Mouse (Mus musculus): ENCODE measurements around the gene Plscr1.
A peak's percentile ranks its signal among the peaks of the same experiment; 100 is the strongest.

Plscr1 gene

DNA sequence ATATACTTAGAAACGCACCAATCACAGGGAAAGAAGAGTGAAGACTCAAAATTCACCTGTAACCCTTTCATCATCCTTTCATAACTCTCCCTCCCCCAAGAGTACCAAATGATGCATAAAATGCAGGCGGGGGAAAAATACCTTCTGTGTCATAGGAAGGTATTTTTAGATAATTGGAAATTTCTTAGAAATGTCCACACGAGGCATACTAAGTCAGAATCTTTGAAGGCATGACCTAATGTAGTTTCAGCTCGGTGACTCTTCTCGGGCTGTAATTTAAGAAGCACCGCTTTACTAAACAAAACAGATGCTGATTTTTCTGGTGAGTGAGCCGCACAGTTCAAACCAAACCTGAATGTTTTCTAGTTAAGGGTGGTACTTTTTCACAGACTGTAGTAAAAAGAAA lies at the start of gene Plscr1:
Gene Plscr1 (plus strand): TSS at position 304 of the 406 bp plus-strand sequence.
- DNase-seq (ENCODE audit: low read depth in 1 of 2, low spot score in 2 of 2), result no peak

DNA sequence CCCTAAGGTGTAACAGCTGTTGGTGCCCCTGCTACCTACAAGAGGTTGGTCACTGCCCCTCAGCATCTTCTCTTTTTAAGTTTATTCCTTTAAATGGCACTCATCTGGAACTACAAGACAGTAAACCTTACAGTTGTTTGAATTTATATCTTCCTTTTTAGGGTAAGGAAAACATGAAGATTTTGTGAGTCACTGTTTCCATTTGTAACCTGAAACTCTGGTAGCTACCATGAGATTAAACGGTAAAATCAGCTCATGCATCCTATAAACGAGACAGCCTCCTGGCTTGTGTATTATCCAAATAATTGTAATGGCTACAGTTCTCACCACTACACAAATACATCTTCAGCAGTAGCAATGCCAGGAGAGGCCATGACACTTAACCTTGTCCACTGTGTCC lies 45.2 kb upstream of the Plscr1 start:
- no peak for DNase-seq (ENCODE audit: low read depth in 1 of 2, low spot score in 2 of 2)

DNA sequence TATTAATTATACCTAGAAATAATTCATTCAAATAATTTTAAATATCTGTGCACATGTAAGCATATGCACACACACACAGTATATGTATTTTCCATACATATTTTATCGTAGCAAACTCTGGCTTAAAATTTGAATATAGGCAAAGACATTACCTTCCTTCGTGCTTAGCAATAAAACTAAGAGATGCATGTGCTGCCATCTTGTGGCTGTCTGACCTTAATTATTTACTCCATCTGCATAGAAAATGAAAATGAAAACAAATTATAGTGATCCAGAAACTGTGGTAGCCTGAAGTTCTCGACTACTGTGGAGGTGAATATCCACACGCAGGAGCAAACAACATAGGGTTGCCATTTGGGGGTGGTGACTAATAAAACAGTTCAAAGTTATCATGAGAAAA lies 42.2 kb upstream of the Plscr1 start:
- no peak for DNase-seq (ENCODE audit: low read depth in 1 of 2, low spot score in 2 of 2)

DNA sequence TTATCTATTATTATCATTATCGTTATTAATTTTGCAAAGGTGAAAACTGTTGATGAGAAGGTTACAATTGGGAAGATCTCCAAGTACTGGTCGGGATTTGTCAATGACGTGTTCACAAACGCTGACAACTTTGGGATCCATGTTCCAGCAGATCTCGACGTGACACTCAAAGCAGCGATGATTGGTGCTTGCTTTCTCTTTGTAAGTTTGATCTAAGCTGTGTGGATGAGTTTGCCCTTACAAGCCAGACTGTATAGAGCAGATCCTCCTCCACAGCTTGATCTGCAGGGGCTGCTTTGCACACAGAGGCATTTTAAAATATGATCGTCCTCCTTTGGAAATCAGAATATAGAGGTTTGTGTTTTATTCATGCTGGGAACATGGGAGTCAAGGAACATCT lies 41.8 kb upstream of the Plscr1 start:
- DNase-seq (ENCODE audit: low read depth in 1 of 2, low spot score in 2 of 2), result no peak

DNA sequence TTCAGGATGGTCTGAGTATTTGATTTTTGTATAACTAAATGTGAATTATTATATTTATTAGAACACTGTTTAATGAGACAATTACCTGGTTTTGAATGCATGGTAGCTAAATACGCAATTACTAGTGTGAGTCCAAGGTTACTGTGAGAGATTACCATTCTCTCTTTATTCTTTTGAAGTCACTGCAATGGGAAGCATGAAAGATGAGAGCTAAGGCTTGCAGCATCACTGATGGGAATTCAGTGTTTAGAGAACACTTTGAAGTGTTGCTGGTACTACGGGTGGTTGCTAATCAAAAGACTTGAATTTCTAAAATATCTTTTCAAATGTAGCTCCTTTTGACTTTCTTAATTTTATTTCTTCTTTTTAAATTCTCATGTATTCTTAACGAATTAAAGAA lies 39.7 kb upstream of the Plscr1 start:
- no peak for DNase-seq (ENCODE audit: low read depth in 1 of 2, low spot score in 2 of 2)

DNA sequence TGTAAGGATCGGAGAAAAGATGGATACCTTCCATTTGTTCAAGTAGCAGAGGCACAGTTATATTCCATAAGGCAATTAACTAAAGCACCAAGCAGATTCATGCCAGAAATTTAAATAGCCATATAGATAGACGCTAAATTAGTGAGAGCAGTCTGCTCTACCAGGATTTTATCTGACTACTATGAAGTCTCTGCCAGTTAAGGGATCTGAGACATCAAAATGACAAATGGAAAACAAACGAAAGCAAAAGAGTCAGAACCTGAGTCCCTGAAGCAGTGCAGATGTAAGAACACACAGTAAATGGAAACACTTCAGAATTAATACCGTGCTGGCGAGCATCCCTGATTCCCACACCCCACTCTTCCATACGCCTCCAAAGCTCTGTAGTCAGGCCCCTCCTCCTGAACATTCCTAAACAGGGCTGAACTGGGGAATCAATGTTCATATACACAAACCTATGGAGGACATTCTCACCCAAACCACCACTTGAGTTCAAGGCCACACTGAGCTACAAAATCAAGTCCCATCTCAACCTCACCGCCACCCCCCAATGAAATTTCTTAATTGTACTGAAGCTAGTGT lies 39.1 kb upstream of the Plscr1 start:
- DNase-seq (ENCODE audit: low read depth in 1 of 2, low spot score in 2 of 2), result no peak

DNA sequence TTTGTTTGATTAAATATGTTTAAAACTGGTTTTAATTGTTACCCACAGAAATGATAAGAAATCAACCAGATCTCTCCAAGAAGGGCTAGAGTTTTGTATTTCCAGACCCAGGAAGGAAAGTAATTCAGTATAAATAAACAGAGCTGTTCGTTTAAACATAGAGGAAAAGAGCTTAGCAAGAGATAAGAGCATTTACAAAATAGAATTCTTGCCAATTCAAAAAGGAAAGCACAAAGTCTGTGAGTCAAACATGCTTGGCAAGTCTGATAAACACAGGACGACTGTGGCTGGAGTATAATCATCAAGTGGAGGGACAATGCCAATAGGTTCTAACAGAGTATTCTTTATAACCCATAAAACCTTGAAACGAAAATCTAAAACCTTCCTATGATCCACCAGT lies 38.5 kb upstream of the Plscr1 start:
- no peak for DNase-seq (ENCODE audit: low read depth in 1 of 2, low spot score in 2 of 2)

DNA sequence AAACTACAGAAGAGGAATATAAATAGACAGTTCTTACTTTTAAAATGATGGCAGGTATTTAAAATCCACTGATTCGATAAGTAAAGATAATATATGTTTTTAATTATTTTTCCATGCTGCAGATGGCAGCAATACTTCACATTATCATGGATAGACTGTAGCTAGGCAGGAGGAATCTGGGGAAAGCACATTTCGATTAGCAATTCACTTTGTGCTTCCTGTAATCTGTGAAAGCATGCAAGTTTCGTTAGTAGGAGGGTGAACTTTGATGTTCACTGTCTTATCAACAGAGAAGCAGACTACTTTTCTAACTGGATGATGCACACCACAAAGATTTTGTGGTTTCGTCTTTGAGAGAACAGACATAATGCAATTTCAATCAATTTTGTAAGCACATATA lies 32.1 kb upstream of the Plscr1 start:
- no peak for DNase-seq (ENCODE audit: low read depth in 1 of 2, low spot score in 2 of 2)

DNA sequence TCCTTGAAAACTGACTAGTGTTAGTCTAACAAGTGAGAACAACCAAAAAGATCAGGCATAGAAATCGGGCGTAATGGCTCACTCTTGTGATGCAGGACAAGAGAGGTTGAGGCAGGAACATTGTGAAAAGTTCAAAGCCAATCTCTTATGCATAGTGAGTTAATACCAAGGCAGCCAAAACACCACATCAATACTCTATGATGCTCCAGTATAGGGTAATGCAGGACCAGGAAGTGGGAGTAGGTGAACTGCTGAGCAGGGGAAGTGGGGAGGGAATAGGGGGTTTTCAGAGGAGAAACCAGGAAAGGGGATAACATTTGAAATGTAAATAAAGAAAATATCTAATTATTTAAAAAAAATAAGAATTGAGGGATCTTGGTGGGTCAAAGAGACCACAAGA lies 31.7 kb upstream of the Plscr1 start:
- DNase-seq (ENCODE audit: low read depth in 1 of 2, low spot score in 2 of 2), result no peak

DNA sequence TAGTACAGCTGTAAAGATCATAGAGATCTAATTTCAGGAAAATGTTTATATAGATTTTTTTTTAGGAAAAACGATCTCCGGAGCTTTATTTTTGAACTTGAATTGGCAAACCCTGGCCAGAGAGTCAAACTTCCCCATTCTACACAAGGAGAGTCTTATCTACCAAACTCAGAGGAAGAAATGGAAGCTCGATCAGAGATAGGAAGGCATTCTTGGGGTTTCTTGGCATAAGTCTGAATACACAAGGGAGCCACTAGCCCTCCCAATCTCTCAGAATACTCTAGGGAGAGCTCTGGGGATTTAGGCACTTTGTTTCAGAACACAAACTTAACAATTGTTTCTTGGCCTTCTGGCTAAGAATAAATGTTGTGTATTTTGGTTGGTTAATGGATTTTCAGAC lies 29.4 kb upstream of the Plscr1 start:
- no peak for DNase-seq (ENCODE audit: low read depth in 1 of 2, low spot score in 2 of 2)

DNA sequence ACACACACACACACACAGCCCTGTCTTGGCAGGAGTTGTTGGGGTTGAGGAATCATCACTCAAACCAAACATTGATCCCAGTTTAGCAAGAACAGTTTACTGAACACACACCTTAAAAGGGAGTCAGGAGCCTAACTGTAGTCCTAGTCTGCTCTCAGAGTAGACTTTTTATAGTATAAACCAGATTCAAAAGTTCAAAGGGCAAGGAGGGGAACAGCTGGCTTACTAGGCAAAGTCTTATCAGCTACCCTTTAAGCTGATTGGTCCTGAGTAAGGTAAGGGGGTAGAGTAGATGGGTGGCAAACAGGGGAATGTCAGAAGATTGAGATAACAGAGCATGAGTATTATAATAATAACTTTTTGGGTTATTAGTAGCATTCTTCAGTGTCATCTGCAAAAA lies 28.1 kb upstream of the Plscr1 start:
- no peak for DNase-seq (ENCODE audit: low read depth in 1 of 2, low spot score in 2 of 2)

DNA sequence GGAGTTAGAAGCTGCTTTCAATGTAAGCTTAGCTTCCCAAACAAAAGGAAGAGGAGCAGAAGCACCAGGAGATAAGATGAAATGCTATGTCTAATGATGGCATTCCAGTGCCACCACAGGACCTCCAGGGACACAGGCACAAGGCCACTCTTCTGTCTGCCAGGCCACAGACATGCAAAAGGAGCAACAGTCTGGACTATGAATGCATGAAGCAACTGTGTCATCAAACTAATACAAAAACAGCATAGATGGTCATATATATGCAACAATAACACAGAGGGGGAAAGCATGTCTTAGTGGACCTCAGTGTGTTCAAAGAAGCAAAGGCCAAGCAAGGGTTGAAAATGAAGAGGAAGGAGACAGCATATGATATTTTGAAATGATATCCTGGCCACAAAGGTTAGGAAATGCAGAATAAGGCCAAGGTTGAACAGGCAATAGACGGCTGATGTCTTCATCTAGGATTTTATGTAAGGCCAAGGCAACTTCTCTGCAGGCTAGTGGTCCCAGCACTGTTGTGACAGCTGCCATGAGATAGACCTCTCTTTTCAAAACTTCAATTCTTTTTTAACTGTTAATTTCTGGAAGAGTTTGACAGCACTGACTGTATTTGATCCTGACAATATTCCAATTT lies 24.8 kb upstream of the Plscr1 start:
- no peak for DNase-seq (ENCODE audit: low read depth in 1 of 2, low spot score in 2 of 2)

DNA sequence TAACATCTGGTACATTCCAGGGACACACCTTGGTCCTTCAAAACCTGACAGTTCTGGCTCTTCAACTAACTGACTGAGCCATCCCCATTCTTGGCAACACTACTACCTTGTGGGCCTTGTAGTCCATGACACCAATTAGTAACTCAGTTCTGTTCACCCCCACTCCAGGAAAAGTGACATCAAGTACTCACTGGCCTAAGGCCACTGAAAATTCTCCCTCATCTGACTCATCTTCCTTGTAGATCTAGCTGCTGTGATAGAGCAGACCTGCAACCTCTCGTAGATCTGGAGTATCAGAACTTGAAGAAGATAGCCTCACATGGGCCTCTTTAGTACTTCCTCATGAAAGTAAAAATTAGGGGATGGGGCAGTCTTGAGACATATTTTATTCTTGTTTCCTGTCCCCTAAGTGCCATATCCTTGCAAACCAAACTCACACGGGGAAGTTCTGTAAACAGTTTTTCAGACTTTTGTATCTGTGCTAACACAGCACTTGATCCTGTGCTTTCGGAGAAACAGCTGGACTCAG lies 23.4 kb upstream of the Plscr1 start:
- no peak for DNase-seq (ENCODE audit: low read depth in 1 of 2, low spot score in 2 of 2)

DNA sequence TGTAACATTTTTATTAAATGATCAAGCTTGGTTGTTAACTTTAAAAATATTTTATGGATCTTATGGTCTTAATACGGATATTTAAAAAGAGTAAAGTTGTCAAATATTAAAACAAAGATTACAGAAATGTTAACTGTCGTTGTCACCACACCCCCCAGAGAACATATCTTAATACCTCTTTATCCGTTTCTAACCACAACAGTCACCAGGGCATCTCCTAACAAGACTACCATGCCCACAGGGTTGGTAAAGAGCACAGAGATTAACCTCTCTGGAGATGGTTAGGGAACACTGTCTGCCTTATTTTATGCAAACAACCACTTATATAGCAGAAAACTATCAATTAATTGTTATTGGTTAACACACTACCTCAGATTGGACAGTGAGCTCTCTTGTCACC lies 22.8 kb upstream of the Plscr1 start:
- DNase-seq (ENCODE audit: low read depth in 1 of 2, low spot score in 2 of 2), result no peak

DNA sequence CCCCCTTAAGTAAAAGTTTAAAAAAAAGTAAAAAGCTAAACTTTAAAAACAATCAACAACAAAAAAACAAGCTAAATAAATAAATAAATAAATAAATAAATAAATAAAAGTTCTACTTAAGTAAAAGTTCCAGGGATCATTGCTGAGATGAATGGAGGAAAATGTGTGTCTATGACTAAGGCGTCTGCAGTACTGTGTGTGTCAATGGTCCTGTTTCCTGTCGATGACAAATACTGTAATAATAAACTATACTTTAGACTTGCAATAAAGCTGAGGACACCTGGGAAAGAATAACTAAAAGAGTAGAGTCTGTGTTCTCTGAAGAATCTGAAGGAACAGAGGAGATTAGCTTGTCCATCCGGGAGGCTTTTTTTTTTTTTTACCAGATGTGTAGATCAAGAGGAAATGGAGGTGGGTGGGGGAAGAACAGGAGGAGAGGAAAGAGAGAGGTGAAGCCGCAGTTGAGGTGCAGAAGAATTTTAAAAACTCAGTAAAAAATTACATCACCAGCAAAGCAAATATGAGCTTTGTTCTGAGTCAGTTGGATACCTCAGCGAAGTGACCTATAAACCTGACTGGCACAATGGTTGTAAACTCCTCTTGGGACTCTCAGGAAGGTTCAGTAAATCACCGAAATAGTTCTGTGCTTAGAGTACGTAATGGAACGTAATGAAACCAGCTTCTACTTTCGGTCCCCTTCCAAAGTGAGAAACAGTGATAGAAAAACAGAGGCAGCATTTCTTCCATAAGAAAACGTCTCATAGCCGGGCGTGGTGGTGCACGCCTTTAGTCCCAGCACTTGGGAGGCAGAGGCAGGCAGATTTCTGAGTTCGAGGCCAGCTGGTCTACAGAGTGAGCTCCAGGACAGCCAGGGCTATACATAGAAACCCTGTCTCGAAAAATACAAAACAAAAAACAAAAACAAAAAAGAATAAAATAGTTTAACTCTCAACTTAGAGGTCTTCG lies 20.4 kb upstream of the Plscr1 start:
- no peak for DNase-seq (ENCODE audit: low read depth in 1 of 2, low spot score in 2 of 2)

DNA sequence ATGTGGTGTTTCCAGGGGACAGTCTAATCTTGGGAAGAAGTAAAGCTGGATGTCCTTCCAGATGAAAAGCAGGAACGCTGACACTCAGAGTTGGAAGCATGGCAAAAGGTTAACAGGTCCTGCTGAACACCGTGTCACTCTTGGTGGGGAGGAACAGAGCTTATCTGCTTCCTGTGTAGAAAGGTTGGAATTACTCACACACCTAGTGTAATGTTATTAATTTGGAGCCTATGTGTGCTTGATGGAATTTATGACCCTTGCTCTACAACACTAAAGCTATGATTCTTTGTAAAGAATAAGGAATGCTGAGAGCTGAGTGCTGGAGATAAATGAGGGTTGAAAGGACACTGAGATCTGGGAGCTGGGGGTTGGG lies 19.7 kb upstream of the Plscr1 start:
- DNase-seq (ENCODE audit: low read depth in 1 of 2, low spot score in 2 of 2), result no peak

DNA sequence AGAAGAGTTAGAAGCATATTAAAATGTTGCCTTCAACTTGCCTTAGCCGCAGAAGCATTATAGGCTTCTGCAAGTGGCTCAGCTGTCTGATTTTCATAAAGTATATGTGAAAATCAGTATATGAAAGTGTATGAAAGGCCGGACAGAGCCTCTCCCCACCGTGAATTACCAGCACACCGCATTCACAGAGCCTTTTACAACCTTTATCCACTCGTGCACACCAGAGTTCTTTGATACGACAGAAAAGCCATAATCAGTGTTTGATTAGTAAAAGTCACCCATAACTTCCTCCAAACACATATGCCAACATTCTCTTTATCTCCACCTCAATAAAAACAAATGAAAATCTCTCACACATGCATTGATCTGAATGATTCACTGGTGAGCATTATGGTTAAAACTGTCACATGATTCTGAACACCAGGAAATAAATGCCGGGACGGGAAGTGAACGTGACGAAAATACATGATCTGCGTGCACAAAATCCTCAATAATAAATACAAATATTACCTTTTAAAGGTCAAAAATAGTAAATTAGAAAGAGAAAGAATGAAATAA lies 14.6 kb upstream of the Plscr1 start:
- DNase-seq (ENCODE audit: low read depth in 1 of 2, low spot score in 2 of 2), result no peak

DNA sequence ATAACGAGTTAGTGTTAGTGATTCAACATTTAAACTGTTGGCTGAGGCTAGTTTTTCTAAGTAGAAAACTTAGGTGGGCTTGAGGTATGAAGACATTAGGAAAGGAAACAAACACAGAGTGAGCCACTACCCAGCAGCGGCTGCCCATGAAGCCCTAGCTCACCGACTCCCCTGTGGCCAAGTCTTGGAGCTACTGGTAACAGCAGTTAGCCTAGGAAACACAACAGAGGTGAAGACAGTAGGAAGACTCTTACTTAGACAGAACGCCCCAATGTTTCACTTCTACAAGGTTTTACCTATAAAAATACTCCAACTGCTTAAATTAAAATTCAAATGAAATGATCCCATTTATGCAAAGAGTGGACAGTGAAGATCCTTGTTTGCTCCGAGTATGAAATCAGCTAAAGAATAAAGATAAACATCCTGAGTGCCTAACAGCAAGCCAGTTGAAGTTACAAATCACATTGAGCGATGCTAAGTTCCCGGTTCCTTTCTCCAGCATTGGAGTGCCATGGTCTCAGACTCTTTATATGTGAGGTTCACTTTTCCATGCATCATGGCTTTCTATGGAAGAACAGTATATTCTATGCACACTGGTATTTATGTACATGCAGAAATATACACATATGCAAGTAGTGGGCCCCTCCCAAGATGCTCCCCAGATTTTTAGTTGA lies 640 bp upstream of the Plscr1 start:
- DNase-seq (ENCODE audit: low read depth in 1 of 2, low spot score in 2 of 2), result no peak

DNA sequence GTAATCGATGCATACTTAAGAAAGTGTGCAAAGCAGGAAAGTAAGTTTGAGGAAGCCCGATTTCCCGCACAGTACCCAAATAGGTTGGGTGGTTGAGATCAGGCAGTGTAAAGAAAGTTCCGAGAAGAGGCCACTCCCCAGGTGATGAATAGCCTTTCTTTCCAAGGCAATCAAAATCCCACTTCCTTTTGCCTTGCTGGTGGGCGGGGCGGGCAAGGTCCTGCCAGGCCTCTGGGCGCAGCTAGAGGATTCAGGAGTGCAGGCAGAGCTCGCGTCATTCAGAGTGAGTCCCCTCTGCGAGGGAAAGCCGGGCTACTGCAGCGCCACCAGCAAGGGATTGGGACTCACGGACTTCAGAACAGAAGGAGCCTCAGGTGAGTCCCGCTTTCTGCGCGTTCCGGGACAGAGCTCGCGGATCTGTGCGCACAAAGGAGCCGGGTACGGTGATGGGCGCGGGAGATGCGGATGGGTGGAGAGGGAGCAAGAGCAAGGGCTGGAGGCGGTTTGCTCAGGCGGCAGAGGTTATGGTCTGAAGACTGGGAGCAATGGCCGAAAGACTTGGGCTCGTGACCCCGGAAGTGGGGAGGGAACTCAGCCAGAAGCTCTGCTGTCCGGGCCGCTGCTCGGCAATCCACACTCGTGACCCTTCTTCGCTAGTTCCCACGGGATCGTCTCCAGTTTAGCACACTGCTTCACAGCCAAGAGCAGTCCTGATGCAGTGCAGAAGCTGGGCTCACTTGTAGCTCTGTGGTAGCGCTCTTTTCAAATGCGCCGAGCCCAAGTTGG lies 630 bp downstream of the Plscr1 start:
- peak in 1 of 2 experiments; percentile 12 for DNase-seq (ENCODE audit: low read depth in 1 of 2, low spot score in 2 of 2)

DNA sequence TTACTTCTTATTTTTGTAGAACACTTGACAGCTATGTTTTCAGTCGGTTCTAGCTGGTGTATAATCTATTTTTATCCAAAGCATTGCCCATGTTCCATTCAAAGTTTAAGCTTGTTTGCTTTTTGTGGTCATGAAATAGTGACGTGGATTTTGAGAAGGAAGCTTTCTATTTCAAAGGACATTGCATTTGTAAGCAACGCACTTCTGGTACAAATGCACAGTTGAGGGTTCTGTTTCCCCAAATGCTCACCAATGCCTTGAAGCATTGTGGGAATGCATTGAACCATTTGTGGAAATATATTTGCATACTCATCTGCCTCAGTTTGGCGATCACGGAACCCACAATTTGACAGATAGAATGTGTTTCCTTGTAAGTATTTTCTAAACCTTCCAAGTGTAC lies 3.2 kb downstream of the Plscr1 start:
- no peak for DNase-seq (ENCODE audit: low read depth in 1 of 2, low spot score in 2 of 2)
